Mouse (Mus musculus): ENCODE data around the gene Pam. TPM values are rescaled to one million over a fixed set of nuclear protein-coding genes. Genes with fewer than 3 reads are reported as not detected.

The Pam gene
- polyA plus RNA-seq, 2 experiments from 2014 or later: 2.6 to 4.8 TPM

DNA sequence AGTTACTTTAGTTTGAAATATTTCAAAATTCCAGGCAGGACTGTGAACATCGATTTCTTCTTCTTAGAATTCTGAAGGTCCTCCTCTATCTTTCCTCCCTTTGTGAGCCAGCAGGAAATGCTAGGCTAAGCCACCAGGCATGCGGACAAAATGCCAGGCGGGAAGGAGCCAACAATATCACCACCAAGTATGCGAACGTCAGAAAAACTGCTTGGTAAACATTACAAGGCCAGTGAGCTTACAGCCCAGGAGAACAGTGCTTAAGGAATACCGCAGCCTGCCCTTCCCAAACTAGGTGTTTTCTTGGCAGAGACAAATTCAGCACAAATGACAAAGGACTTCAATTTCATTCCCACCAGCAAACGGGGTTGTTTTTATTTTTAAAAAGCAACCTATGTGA is 15.8 kb downstream of the Pam start:
- ATAC-seq: no peak

DNA sequence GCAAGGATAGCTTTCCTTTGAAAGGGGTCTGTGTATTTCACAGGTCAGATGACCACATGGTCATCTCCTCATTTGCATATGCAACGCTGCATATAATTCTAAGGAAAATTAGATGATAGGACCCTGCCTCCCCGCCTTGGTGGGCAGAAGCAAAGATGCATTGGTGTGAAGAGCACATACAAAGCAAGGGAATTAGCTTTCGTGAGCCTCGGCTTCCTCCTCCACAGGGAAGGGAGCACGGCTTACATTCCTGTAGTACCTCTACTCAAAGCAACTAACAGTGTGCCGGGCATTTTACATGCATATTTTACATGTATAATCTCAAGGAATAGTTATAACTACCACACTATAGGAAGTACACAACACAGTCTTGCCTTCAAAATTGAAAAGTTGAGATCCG is 16.7 kb downstream of the Pam start:
- no peak for ATAC-seq

DNA sequence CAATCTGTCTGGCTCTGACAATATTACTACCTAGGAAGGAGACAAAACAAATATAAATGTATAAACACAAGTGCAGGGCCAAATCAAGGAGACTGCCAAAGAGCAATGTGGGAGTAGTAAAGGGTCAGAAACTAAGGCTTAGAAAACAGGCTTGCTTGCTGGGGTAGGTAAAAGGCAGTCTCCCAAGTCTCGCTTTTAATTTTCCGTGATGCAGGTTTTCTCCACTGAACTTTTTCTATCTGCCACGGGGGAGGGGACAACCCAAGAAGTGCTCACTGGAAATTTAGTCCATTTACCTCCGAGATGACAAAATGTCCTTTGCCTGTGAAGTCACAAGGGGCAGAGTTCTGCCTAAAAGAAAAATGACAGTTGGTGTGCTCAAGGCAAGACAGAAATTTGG is 21.6 kb downstream of the Pam start:
- ATAC-seq: no peak

DNA sequence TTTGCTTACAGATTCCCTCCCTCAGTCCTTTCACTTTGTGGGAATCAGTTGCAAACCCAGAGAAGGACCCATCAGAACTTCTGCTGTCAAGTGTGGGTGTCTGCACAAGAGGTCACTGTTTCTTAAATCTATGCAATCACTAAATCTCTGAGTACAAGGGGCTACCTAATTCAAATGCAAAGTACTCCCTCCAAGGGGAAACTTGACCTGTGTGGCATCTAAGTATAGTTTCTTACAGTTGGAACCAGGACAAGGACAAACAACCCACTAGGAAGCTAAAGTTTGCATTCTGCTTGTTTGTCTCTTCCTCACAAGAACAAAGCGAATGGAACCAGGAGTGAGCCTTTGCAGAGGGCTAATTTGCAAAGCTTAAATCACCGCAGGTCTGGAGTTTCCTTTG is 22.3 kb downstream of the Pam start:
- ATAC-seq: no peak

DNA sequence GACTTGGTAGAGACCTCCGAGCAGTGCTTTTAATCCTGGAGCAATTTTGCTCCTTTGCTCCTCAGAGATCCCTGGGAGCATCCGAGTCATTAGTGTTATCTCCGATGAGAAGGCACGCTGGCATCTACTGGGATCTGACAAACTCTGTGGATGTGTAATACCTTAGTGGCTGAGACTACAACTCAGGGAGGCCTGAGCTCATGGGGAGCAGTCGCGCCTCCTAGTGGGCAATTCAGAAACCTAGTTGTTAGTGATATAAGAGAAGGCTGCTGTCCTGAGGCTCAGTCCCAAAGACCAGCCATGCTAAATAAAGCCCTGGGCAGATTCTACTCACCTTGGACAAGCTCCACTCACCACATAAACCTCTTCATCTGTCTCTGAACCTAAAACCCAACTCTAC is 23.4 kb downstream of the Pam start:
- ATAC-seq: no peak

DNA sequence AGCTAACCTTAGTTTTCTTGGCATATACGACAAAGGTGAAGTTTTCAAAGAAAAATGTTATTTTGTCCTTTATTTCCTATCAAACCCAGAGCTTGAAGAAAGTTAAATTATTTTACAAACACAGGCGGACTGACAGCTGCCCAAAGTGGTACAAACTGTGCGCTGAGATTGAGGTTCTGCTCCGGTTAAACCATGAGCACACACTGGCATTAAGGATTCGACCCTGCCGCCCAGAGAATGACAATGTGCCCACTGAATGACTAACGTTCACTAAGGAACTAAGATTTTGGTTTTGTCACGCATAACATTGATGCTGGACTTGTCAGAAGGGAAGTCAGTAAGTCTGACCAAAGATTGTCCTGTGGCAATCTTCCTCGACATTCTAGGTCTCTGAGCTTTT is 24.0 kb downstream of the Pam start:
- no peak for ATAC-seq

DNA sequence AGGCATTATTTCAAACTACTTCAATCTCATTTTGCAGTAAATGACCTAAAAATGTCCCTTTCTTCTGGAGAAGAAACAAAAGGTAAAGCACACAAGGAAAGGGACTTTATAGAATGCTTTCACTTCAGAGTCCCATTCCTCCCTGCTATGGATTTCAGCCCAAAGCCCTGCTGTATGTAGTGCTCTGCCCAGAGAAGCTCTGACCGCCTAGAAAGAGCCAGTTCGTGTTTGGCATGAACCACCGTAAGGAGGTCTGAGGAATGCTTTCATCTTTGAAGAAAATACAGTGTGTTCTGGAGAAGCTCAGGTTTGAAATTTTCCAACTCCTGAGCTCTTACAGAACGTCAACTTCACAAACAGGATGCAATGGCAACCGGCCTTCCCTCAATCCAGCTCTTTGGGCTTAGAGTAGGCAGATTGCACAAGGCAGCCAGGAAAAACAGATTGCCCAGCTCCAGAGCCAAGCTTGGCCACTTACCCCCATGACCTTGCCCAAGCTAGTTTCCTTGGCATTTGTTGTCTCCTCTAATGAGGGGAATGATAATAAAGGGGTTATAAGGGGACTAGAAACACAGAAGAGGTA is 24.6 kb downstream of the Pam start:
- no peak for ATAC-seq

DNA sequence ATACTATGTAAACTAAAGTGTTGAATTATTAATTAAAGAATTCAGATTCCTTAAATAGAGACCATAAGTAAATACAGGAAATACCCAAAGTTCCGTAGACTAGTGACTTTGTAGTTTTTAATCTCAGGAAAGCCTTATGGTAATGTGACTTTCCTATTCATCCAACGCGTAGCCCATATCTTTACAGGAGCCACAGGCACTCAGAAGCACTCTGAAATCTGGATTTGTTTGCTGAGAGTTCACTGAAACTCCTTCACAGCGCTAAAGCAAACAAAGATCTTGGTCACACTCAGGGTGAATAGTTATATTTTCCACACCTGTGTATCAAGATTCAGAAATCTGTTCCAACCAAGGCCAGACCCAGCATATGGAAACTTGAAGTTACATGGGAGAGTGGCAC is 27.3 kb downstream of the Pam start:
- no peak for ATAC-seq

DNA sequence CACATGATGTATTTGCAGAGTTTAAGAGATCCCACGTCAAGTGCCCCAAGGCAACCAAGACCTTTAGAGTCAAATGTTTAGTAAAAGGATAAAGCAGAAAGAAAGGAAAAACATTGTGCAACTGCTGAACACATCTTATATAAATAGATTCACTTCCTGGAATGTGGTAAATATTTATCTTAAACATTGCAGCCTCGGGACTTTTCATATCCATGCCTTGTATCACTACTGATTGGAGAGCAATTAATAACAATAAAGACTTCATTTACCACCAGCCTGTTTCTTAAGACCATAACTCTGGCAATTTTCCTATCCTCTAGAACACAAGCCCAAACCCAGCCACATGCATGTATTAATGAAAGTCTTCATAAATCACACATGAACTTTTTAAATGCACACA is 33.4 kb downstream of the Pam start:
- ATAC-seq: no peak

DNA sequence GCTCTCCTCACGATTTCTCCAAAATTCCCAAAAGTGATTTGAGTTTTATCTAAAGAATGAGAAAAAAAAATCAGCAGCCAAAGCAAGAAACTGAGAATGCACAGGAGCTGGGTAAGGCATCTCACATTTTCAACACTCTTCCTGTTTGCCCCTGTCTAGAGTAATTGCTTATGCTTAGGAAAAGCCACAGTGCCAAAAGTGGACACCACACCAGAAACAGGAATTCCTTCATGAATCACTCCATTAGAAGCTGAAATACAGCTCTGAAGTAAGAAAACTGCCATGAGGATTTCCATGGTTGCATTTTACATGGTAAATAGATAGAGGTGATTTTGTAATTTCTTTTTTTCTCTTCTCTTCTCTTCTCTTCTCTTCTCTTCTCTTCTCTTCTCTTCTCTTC is 36.0 kb downstream of the Pam start:
- ATAC-seq: no peak

DNA sequence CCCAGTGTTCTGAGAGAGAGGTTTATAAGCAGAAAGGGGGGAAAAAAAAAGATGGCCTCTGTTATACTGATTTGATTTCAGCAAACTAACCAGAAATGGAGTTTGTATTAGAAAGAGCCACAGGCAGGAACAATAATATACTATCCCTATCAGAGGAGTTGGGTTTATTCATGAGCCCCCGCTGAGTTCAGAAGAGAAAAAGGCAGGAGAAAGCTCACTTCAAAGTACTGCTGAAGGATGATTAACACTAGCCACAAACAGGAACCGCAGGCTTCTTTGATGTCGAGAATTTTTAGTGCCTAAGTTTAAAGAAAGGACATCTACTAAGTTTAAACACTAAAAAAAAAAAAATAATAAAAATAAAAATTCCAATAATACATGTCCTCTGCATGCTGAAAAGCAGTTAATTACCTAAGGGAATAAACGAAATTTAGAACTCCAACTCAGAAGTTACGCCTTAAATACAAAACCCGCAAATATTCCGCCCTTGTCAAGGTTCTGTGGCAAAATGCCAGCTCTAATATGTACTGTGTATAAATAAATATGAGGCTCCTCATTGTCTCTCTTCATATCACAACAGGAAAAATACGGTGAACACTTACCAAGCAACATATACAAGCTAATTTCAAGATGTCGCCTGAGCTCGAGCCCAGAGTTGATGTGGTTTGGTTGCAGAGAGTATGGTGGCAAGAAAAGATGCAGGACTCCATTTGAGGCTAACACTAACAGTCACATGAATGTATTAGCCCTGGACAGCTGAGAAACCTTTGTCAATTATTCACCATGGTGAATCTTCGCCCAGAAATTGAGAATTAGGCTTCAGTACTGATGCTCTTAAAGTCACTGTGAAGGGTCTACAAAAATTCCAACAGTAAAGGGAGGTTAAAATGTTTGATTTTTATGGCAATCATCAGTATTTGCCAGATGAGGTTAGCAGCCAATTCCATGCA is 38.2 kb downstream of the Pam start:
- no peak for ATAC-seq

DNA sequence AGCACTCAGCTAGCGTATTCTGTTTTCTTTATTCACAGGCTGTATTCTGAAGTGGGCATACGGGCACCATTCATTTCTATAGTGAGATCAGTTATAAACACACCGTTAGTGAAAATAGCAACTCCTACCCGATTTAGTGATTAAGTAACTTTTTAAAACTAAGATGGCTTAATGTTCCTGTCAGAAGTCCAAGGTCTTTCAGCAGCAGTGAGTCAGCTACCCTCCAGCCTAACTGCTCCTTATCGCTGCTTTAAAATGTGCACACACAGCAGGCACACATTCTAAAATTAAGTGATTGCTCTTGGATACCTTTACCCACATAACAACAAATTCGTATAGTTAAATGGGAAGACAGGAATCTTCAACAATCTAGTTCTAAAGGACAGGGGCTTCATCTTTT is 39.2 kb downstream of the Pam start:
- ATAC-seq: no peak

DNA sequence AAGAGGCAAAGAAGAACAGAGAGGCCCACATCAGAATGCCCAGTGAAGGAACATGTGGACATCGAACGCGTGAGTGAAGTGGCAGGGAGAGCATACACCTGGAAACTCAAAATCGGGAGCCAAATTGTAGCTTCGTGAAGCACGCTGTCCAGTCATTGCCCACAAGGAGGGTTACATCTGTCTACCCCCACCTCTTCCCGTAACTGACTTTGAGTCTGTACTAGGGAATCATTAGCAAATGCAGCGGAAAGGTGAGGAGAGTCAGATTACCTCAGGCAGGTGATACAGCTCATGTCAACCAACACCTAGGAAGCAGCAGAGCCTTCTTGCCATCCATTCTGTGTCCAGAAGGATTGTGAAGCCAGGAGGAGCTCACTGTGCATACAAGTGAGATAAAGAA is 39.9 kb downstream of the Pam start:
- no peak for ATAC-seq

DNA sequence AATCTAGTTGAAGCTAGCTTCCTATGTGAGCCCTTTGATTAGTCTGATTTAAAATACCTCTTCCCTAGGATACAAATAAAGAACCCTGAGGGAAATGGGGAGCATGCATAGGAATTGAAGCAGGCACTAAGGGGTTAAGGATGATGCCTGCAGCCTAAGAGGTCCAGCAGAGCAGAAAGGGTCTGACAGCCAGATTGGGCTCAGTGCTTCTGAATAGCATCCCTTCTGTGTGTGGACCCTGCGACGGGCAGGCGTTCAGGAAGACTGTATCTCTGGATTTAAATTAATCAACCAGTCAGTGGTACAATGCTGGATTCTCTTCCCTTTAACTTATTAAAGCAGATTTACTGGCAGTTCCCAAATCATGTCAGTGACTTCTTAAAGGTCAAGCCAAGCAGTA is 41.5 kb downstream of the Pam start:
- no peak for ATAC-seq

DNA sequence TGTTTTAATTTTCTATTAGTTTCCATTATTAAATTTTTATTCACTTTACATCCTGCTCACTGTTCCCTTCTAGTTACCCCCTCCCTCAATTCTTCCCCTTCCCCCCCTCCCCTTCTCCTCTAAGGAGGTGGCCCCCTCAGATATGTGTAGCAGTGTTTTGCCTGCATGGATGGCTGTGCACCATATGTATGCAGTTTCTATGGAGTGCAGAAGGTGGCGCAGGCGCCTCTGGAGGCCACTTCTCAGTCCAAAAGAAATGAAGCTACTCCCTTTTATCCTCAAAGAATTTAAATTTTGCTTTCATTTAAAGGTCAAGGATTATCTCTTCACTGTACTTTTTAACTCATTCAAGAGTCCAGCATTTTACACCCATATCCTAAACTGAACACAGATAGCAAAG is 42.0 kb downstream of the Pam start:
- no peak for ATAC-seq

DNA sequence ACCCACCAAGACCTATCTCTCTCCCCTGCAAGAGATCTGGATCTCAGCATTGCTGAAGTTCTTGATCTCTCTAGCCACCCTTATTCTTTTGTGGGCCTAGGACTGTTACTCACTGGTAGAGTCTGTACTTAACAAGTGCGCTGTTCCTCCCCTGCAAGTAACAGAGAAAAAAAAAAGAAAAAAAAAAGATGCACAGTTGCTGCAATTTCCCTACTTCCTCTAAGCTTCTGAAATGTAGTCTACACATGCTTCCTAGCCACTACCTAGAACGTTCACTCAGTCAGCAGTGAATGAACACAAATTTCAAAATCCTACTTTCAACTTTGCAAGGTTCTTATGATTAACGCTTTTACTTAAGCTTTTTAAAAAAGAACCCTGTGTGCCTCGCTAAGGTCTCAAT is 42.7 kb downstream of the Pam start:
- no peak for ATAC-seq

DNA sequence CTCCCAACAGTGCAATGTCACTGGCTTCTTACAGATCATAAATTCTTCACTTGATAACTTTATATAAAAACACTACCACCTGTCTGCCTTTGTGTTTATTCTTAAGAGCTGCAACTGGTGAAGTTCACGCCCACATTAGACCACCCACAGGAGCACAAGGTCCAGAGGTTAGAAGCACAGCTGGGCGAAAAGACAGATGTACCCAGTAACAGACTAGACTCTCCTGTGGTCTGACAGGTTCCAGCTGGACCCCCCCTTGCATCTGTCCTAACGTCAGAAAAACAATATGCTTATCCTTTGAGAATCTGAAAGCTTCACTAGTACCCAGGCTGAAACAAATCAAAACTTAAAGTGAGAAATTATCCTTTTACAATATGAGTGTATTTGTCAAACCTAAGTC is 44.4 kb downstream of the Pam start:
- no peak for ATAC-seq

DNA sequence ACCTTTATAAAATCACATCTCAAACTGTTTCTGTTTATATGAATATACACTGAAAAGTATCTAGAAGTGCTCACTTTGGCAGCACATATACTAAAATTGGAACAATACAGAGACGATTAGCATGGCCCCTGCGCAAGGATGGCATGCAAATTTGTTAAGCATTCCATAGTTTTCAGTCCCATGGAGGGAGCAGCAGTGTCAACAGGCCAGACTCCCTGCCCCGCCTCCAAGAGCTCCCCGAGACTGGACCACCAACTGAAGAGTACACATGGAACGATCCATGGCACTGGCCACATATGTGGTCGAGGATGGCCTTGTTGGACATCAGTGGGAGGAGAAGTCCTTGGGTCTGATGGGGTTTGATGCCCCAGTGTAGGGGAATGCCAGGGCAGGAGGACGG is 45.7 kb downstream of the Pam start:
- ATAC-seq: no peak

DNA sequence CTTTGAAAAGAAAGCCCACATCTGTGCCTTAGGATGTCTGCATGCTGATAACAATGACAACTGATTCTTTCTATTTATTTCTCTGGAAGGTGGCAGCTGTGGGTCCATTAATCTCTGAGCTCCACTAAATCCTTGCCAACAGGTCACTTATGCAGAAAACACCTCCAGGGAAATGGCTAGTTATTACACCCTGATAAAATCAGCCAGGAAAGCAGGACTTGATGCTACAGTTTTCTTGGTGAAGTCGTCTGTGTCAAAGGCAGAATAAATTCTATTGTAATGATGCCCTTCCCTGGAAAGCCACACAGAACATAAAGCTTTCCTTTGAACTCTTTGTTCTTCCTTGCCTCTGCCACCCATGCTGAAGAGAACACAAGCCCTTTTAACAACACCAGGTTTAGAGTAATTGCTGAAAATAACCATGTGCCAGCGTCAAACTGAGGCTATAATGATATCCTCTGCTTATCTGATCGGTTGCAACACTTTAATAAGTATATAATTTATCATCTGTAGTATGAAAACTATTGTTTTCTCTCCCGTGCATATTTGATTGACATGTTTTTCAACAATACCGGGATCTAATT is 47.1 kb downstream of the Pam start:
- no peak for ATAC-seq

DNA sequence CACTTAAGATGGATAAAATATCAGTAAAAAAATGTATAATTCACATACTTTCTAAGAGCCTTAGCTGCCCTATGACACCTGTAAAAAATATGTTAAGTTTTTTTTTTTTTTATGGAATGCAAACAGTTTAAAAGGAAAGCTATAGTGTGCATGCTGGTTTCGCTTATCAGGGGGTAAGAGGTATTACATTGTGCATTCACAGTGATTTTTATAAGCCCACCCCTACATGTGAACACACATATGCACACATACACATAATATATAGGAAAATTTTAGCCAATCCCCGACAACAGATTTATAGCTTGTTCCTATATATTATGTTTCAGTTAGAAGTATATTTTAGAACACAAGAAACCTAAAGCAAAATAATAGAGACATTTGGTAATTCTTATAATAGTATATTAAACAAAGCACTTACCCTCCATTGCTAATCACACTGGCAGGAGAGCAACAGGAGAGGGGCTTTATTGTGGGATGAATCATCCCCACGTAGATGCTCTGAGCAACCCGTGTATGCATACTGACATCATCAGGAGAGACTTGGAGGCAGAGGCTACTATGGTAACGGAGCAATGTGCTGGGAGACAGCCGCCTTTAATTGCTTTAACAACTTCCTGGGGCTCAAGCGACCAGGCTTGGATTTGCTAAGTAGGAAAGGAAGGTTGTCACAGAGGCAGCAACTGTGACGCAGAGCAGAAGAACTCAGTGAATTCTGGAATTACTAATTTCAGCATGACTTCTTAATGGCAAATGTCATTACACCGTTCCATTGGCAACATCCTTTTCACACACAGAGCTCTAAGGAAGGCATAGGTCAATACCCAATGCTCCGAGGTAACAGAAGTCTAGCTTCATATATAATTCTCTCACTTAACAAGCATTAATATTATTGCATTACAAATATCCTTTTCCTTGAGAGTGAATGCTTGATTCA is 47.9 kb downstream of the Pam start:
- no peak for ATAC-seq

DNA sequence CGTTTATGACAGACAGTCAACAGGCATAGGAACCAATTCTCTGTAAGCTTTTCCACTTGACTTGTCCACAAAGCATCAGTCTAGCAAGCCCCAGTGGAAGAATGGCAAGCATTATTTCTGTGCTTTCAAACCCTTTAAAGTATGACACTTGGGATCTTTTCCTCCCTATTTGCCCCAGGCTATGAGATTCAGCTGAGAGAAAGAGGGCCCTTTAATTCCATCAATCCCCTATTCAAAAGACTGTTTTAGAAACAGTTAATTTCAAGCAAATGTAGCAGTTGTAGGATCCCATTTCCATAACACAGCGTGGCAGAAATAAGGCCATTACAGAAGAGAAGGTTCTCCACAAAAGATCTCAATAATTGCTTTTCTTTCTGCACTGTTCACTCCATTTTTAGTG is 53.0 kb downstream of the Pam start:
- no peak for ATAC-seq

DNA sequence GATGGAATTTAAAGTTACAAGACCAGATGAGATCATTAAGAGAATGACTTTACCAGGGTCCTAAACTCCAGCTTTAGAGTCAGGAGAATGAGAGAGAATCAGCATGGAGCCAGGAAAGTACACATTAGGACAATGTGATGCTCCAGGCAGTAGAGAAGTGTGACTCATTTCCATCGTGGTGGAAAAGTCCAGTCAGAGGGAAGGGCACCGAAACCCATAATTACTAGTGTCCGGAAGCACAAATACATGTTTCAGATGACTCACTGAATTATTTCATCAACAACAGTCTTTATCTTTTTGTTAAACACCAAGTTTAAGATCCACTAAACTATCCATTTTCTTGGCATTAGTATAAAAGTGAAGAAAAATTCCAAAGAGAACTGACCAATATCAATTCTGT is 57.2 kb downstream of the Pam start:
- ATAC-seq: no peak

DNA sequence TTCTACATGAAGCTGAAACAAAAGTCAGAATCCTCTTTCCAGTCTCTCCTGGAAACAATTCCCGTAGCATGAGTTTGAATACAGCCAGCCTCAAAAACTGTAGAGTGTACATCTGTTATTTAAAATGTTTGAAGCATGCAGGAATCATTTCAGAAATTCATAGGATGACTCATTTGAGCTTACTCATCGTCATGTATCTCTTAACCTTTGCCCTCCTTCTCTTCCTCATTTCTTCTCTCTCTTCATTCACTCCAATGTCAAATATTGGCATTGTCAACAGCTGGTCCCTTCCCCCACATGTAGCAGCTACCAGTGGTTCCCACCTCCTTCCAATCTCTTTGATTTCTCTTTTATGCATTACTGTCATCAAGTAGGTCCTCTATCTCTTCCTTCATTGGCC is 59.7 kb downstream of the Pam start:
- no peak for ATAC-seq

Data from activated CD4-positive, CD25-positive, alpha-beta regulatory T cell, adult 4 months (primary cell).